Mouse (Mus musculus): Measurements from ENCODE around the gene Rtp3. TPM values are rescaled to one million over a fixed set of nuclear protein-coding genes. Genes with fewer than 3 reads are reported as not detected.

Gene Rtp3
- 1.4 TPM in 1 of 2 replicates, not detected in the other for total RNA-seq (2014; rRNA removed)
- polyA plus RNA-seq (2015; fragmentation: Nextera tagmentation; extraction: Ambion mirVana): not detected in 2 replicates

- H3K9ac ChIP-seq (replicated peaks; ENCODE audit: low read length): no peak within 1 kb of the TSS
- no peaks in the 10 kb centered on the region for H3K27me3 ChIP-seq (ENCODE audit: insufficient read depth, low read length)
- no peak for ATAC-seq
- DNase-seq (ENCODE audit: low spot score): no peak
- H3K4me3 ChIP-seq (ENCODE audit: low read length): no peak within 1 kb of the TSS
- no peak within 1 kb of the TSS for H3K4me2 ChIP-seq (ENCODE audit: low read depth, low read length)
- no peak for TF ChIP-seq CTCF (IDR thresholded peaks at IDR 0.05; ENCODE audit: low read depth)
- H3K36me3 ChIP-seq (ENCODE audit: insufficient read depth, low read length): no peaks in the 10 kb centered on the region
- no peak within 1 kb of the TSS for H3K27ac ChIP-seq
- H3K4me1 ChIP-seq (ENCODE audit: insufficient read depth, low read length): no peaks in the 10 kb centered on the region
- 73% methylated on average over 6 of the region's 6 CpGs for WGBS
- H3K9me3 ChIP-seq (ENCODE audit: low read length): no peaks in the 10 kb centered on the region
Observed at GRCm38 (mm10) chr9:110990204-110990603, at the start of gene Rtp3. TSS of gene Rtp3 (minus strand) at chr9:110990583.

GRCm38 (mm10) chr9:111039966-111040365, 49.6 kb upstream of the Rtp3 start:
- Histone ChIP-seq H3K4me1 (ENCODE audit: insufficient read depth, low read length) (no peaks in the 10 kb centered on the region), H3K4me3 (ENCODE audit: low read length) (no peak overlapping the region), H3K27me3 (ENCODE audit: insufficient read depth, low read length) (no peaks in the 10 kb centered on the region), H3K4me2 (ENCODE audit: low read depth, low read length) (no peak overlapping the region), H3K9ac (replicated peaks; ENCODE audit: low read length) (no peak overlapping the region), H3K27ac (no peak overlapping the region), H3K9me3 (ENCODE audit: low read length) (no peaks in the 10 kb centered on the region), H3K36me3 (ENCODE audit: insufficient read depth, low read length) (no peaks in the 10 kb centered on the region)
- WGBS: 81% methylated on average over 4 of the region's 4 CpGs
- DNase-seq (ENCODE audit: low spot score): no peak
- TF ChIP-seq CTCF (IDR thresholded peaks at IDR 0.05; ENCODE audit: low read depth): no peak
- ATAC-seq: no peak

GRCm38 (mm10) chr9:111033717-111034116, 43.3 kb upstream of the Rtp3 start:
- WGBS: 86% methylated on average over 4 of the region's 4 CpGs
- ATAC-seq (no peak), DNase-seq (ENCODE audit: low spot score) (no peak)
- H3K9ac ChIP-seq (replicated peaks; ENCODE audit: low read length): no peak overlapping the region
- no peaks in the 10 kb centered on the region for H3K36me3 ChIP-seq (ENCODE audit: insufficient read depth, low read length)
- no peaks in the 10 kb centered on the region for H3K27me3 ChIP-seq (ENCODE audit: insufficient read depth, low read length)
- H3K27ac ChIP-seq: no peak overlapping the region
- H3K4me1 ChIP-seq (ENCODE audit: insufficient read depth, low read length): no peaks in the 10 kb centered on the region
- H3K4me3 ChIP-seq (ENCODE audit: low read length): no peak overlapping the region
- no peak for TF ChIP-seq CTCF (IDR thresholded peaks at IDR 0.05; ENCODE audit: low read depth)
- H3K9me3 ChIP-seq (ENCODE audit: low read length): no peaks in the 10 kb centered on the region
- no peak overlapping the region for H3K4me2 ChIP-seq (ENCODE audit: low read depth, low read length)

GRCm38 (mm10) chr9:111026791-111027190, 36.4 kb upstream of the Rtp3 start:
- Histone ChIP-seq H3K9me3 (ENCODE audit: low read length) (no peaks in the 10 kb centered on the region), H3K4me3 (ENCODE audit: low read length) (no peak overlapping the region), H3K36me3 (ENCODE audit: insufficient read depth, low read length) (no peaks in the 10 kb centered on the region), H3K27ac (no peak overlapping the region), H3K9ac (replicated peaks; ENCODE audit: low read length) (no peak overlapping the region), H3K4me1 (ENCODE audit: insufficient read depth, low read length) (no peaks in the 10 kb centered on the region), H3K27me3 (ENCODE audit: insufficient read depth, low read length) (no peaks in the 10 kb centered on the region), H3K4me2 (ENCODE audit: low read depth, low read length) (no peak overlapping the region)
- no peak for TF ChIP-seq CTCF (IDR thresholded peaks at IDR 0.05; ENCODE audit: low read depth)
- no peak for DNase-seq (ENCODE audit: low spot score)
- 90% methylated on average over 10 of the region's 10 CpGs for WGBS
- no peak for ATAC-seq

- no peaks in the 10 kb centered on the region for H3K4me1 ChIP-seq (ENCODE audit: insufficient read depth, low read length)
- no peak within 1 kb of the TSS for H3K4me3 ChIP-seq (ENCODE audit: low read length)
- 82% methylated on average over 5 of the region's 5 CpGs for WGBS
- ATAC-seq (no peak), DNase-seq (ENCODE audit: low spot score) (no peak)
- no peaks in the 10 kb centered on the region for H3K9me3 ChIP-seq (ENCODE audit: low read length)
- no peak within 1 kb of the TSS for H3K9ac ChIP-seq (replicated peaks; ENCODE audit: low read length)
- no peak within 1 kb of the TSS for H3K27ac ChIP-seq
- H3K4me2 ChIP-seq (ENCODE audit: low read depth, low read length): no peak within 1 kb of the TSS
- TF ChIP-seq CTCF (IDR thresholded peaks at IDR 0.05; ENCODE audit: low read depth): no peak
- no peaks in the 10 kb centered on the region for H3K27me3 ChIP-seq (ENCODE audit: insufficient read depth, low read length)
- H3K36me3 ChIP-seq (ENCODE audit: insufficient read depth, low read length): no peaks in the 10 kb centered on the region
Observed at GRCm38 (mm10) chr9:111019022-111019421, 28.6 kb upstream of the Rtp3 start, which contains the start of gene Ltf. TSS of gene Ltf (plus strand) at chr9:111019271.

- Histone ChIP-seq H3K9me3 (ENCODE audit: low read length) (no peaks in the 10 kb centered on the region), H3K9ac (replicated peaks; ENCODE audit: low read length) (no peak overlapping the region), H3K4me3 (ENCODE audit: low read length) (no peak overlapping the region), H3K27ac (no peak overlapping the region), H3K36me3 (ENCODE audit: insufficient read depth, low read length) (no peaks in the 10 kb centered on the region), H3K4me1 (ENCODE audit: insufficient read depth, low read length) (no peaks in the 10 kb centered on the region), H3K27me3 (ENCODE audit: insufficient read depth, low read length) (no peaks in the 10 kb centered on the region), H3K4me2 (ENCODE audit: low read depth, low read length) (no peak overlapping the region)
- ATAC-seq: no peak
- whole genome bisulfite sequencing: 79% methylated on average over 4 of the region's 4 CpGs
- no peak for DNase-seq (ENCODE audit: low spot score)
- TF ChIP-seq CTCF (IDR thresholded peaks at IDR 0.05; ENCODE audit: low read depth): no peak
Observed at GRCm38 (mm10) chr9:111015658-111016057, 25.3 kb upstream of the Rtp3 start.

GRCm38 (mm10) chr9:111012041-111012440, 21.7 kb upstream of the Rtp3 start:
- no peak overlapping the region for H3K9ac ChIP-seq (replicated peaks; ENCODE audit: low read length)
- H3K36me3 ChIP-seq (ENCODE audit: insufficient read depth, low read length): no peaks in the 10 kb centered on the region
- DNase-seq (ENCODE audit: low spot score): no peak
- no peak for ATAC-seq
- WGBS: 59% methylated on average over 3 of the region's 3 CpGs
- no peak for TF ChIP-seq CTCF (IDR thresholded peaks at IDR 0.05; ENCODE audit: low read depth)
- H3K4me1 ChIP-seq (ENCODE audit: insufficient read depth, low read length): no peaks in the 10 kb centered on the region
- H3K4me2 ChIP-seq (ENCODE audit: low read depth, low read length): no peak overlapping the region
- H3K9me3 ChIP-seq (ENCODE audit: low read length): no peaks in the 10 kb centered on the region
- no peaks in the 10 kb centered on the region for H3K27me3 ChIP-seq (ENCODE audit: insufficient read depth, low read length)
- H3K27ac ChIP-seq: no peak overlapping the region
- H3K4me3 ChIP-seq (ENCODE audit: low read length): no peak overlapping the region

All from hindbrain, postnatal 0 days (tissue).